8 mouse cellular contexts compared by ENCODE assay signal in the genomic region with DNA sequence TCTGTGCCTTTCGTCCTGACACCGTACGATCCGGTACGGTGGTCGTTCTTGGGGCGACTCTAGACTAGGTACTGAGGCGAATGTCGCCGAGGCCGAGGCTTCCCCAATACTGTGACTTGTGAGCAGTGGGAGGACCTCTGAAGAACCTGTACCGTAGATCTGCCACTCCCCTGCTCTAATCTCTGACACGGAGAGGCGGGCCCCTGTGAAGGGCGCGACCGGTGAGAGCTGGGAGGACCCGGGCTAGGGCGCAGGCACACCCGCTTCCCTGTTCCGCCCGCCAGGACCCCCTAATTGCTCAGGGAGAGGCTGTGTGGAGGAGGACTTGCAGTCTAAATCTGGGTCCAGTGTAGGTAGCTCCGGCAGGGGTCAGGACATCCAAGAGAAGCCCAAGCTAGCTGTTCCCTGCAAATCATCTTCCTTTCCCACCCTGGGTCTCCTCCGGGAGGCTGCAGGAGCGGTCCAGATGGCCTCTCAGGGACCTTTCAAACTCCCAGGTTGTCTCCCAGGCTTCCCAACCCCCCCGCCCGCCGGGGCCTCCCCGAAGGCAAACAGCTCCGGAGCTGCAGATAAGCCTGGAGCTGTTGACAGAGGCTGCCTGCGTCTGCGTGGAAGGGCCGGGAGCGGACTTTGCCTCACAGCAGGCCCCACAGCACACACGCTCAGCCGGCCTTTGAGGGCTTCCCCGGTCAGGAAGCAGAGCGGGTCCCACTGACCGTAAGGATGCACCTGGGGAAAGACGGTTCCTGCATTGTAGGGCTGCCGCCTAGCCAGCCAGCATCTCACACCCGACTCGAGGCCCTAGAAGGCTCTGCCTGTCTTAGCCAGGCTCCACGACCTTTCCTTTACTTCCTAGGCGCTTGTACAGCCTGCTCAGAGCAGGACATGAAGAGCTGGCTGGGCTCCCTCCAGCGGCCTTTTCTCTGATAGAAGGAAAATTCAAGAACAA. TPM values are rescaled to one million over a fixed set of nuclear protein-coding genes. Genes with fewer than 3 reads are reported as not detected.
DNase-seq lines count a peak whose midpoint lies in the region; ATAC-seq lines count a peak whose summit lies in the region.

No protein-coding gene starts in this region.

- ATAC-seq in heart, embryonic 11.5 days (replicated peaks; ENCODE audit: insufficient number of reproducible peaks, low FRiP score, low TSS enrichment), result peak; percentile 53
- ATAC-seq in stomach, embryonic 14.5 days (ENCODE audit: insufficient number of reproducible peaks, insufficient read depth, low FRiP score, low read depth), result peak; percentile 78
- no peak for ATAC-seq in monocyte, adult 5-6 weeks (replicated peaks; ENCODE audit: insufficient number of reproducible peaks, low FRiP score, low TSS enrichment, poor library complexity, severe bottlenecking)

- H3K36me3 ChIP-seq in heart, embryonic 11.5 days (ENCODE audit: control insufficient read depth, insufficient read depth, low read length), result no peaks in the 10 kb centered on the region
- no peaks in the 10 kb centered on the region for H3K36me3 ChIP-seq in stomach, embryonic 14.5 days (ENCODE audit: control insufficient read depth, insufficient read depth, low read length)

- H3K27ac ChIP-seq in brown adipose tissue, adult 24 weeks (replicated peaks; ENCODE audit: low read depth, low read length), result no peak overlapping the region
- peak overlapping the region; percentile 24 for H3K27ac ChIP-seq in heart, embryonic 11.5 days (ENCODE audit: low read depth, low read length)
- H3K27ac ChIP-seq in stomach, embryonic 14.5 days (ENCODE audit: low read length), result peak overlapping the region; percentile 53

- H3K9ac ChIP-seq in heart, embryonic 11.5 days (ENCODE audit: low read depth, low read length), result peak overlapping the region; percentile 61
- no peak overlapping the region for H3K9ac ChIP-seq in stomach, embryonic 14.5 days (replicated peaks; ENCODE audit: low read depth, low read length)

- peak overlapping the region; percentile 21 for H3K4me3 ChIP-seq in brown adipose tissue, adult 24 weeks (ENCODE audit: insufficient read depth, low read depth, low read length)
- H3K4me3 ChIP-seq in heart, embryonic 11.5 days (ENCODE audit: low read depth, low read length), result peak overlapping the region; percentile 38
- H3K4me3 ChIP-seq in stomach, embryonic 14.5 days (ENCODE audit: low read depth, low read length), result peak overlapping the region; percentile 58

- DNase-seq in adrenal gland, adult 2 months, result peak; percentile 25
- DNase-seq in adrenal gland, adult 8-10 months, result no peak
- DNase-seq in kidney, postnatal 10 days, result peak; percentile 50
- peak; percentile 67 for DNase-seq in lung, postnatal 25 days (ENCODE audit: low spot score)

- no peaks in the 10 kb centered on the region for H3K9me3 ChIP-seq in heart, embryonic 11.5 days (replicated peaks; ENCODE audit: control insufficient read depth, low read length)
- no peaks in the 10 kb centered on the region for H3K9me3 ChIP-seq in stomach, embryonic 14.5 days (ENCODE audit: control insufficient read depth, low read depth, low read length)

- H3K27me3 ChIP-seq in heart, embryonic 11.5 days (ENCODE audit: control insufficient read depth, insufficient read depth, low read length), result peaks cover 33% of the 10 kb centered on the region
- H3K27me3 ChIP-seq in stomach, embryonic 14.5 days (ENCODE audit: control insufficient read depth, insufficient read depth, low read length), result peaks cover 10% of the 10 kb centered on the region

- H3K4me1 ChIP-seq in brown adipose tissue, adult 24 weeks (ENCODE audit: control insufficient read depth, insufficient read depth, insufficient read length, low read length), result peaks cover 19% of the 10 kb centered on the region; the same call in 1 of the 2 replicates
- H3K4me1 ChIP-seq in heart, embryonic 11.5 days (ENCODE audit: control insufficient read depth, insufficient read depth, low read length), result peaks cover 33% of the 10 kb centered on the region
- H3K4me1 ChIP-seq in stomach, embryonic 14.5 days (ENCODE audit: control insufficient read depth, insufficient read depth, low read length), result peaks cover 25% of the 10 kb centered on the region; the same call in 1 of the 2 replicates

- 1% methylated on average over 46 of the region's 46 CpGs for WGBS in heart, embryonic 11.5 days (ENCODE audit: insufficient replicate concordance)
- WGBS in stomach, embryonic 14.5 days, result 5% methylated on average over 46 of the region's 46 CpGs

- peak overlapping the region; percentile 100 for H3K4me2 ChIP-seq in heart, embryonic 11.5 days
- H3K4me2 ChIP-seq in stomach, embryonic 14.5 days (replicated peaks; ENCODE audit: low read depth, low read length), result peak overlapping the region; percentile 100

RNA-seq across cellular contexts. Expression of gene Itpka, which starts 2.3 kb away (rescaled TPM):
- 1 to 10 TPM; 2.3 to 6.4 TPM for total RNA-seq in adrenal gland, adult 2 months (2021)
- polyA plus RNA-seq in adrenal gland, adult 2 months (2012; rRNA removed), result 3.1 and 6.8 TPM in 2 replicates
- 1 to 10 TPM; 1.5 to 2.0 (median 1.8) TPM for total RNA-seq in adrenal gland, adult 8-10 months (2022)
- 7.7 and 10.6 TPM in 2 replicates for polyA plus RNA-seq in brown adipose tissue, adult 24 weeks (2012; ENCODE audit: insufficient read depth, insufficient read length, missing spikeins)
- polyA plus RNA-seq in heart, embryonic 11.5 days (2014; fragmentation: Nextera tagmentation; extraction: Ambion mirVana), result 1.9 and 2.2 TPM in 2 replicates
- polyA plus RNA-seq in stomach, embryonic 14.5 days (2014; fragmentation: Nextera tagmentation; extraction: Ambion mirVana), result 10.5 and 12.1 TPM in 2 replicates
- total RNA-seq in monocyte, adult 5-6 weeks (2017), result 0.32 TPM in 1 of 3 replicates, not detected in the others

RNA-seq across cellular contexts. Expression of gene Ltk, which starts 15.8 kb away (rescaled TPM):
- under 1 TPM; 0.69 to 0.90 TPM for total RNA-seq in adrenal gland, adult 2 months (2021)
- polyA plus RNA-seq in adrenal gland, adult 2 months (2012; rRNA removed), result 1.9 and 2.3 TPM in 2 replicates
- 1 to 10 TPM in 3 of 4 experiments, under 1 TPM in 1; 0.78 to 2.3 (median 1.6) TPM for total RNA-seq in adrenal gland, adult 8-10 months (2022)
- polyA plus RNA-seq in brown adipose tissue, adult 24 weeks (2012; ENCODE audit: insufficient read depth, insufficient read length, missing spikeins), result not detected in 2 replicates
- 0.07 TPM in 1 of 2 replicates, not detected in the other for polyA plus RNA-seq in heart, embryonic 11.5 days (2014; fragmentation: Nextera tagmentation; extraction: Ambion mirVana)
- 3.1 and 3.3 TPM in 2 replicates for polyA plus RNA-seq in stomach, embryonic 14.5 days (2014; fragmentation: Nextera tagmentation; extraction: Ambion mirVana)
- 0.21 to 0.87 TPM in 2 of 3 replicates, not detected in the other for total RNA-seq in monocyte, adult 5-6 weeks (2017)

RNA-seq across cellular contexts. Expression of gene Rpap1, which starts 42.9 kb away (rescaled TPM):
- total RNA-seq in adrenal gland, adult 2 months (2021), result 10 to 100 TPM; 13.6 to 18.7 TPM
- 39.1 and 42.3 TPM in 2 replicates for polyA plus RNA-seq in adrenal gland, adult 2 months (2012; rRNA removed)
- total RNA-seq in adrenal gland, adult 8-10 months (2022), result 10 to 100 TPM; 18.2 to 30.2 (median 22.7) TPM
- polyA plus RNA-seq in brown adipose tissue, adult 24 weeks (2012; ENCODE audit: insufficient read depth, insufficient read length, missing spikeins), result 4.8 and 6.0 TPM in 2 replicates
- polyA plus RNA-seq in heart, embryonic 11.5 days (2014; fragmentation: Nextera tagmentation; extraction: Ambion mirVana), result 16.2 and 17.4 TPM in 2 replicates
- polyA plus RNA-seq in stomach, embryonic 14.5 days (2014; fragmentation: Nextera tagmentation; extraction: Ambion mirVana), result 26.6 and 28.2 TPM in 2 replicates
- 5.3 to 13.1 TPM (median 8.3 TPM) in 3 replicates for total RNA-seq in monocyte, adult 5-6 weeks (2017)

RNA-seq across cellular contexts. Expression of gene Tyro3, which starts 53.1 kb away (rescaled TPM):
- total RNA-seq in adrenal gland, adult 2 months (2021), result 1 to 10 TPM; 3.9 to 5.7 TPM
- 4.1 and 5.5 TPM in 2 replicates for polyA plus RNA-seq in adrenal gland, adult 2 months (2012; rRNA removed)
- total RNA-seq in adrenal gland, adult 8-10 months (2022), result 1 to 10 TPM; 3.9 to 5.2 (median 4.4) TPM
- polyA plus RNA-seq in brown adipose tissue, adult 24 weeks (2012; ENCODE audit: insufficient read depth, insufficient read length, missing spikeins), result not detected in 2 replicates
- polyA plus RNA-seq in heart, embryonic 11.5 days (2014; fragmentation: Nextera tagmentation; extraction: Ambion mirVana), result 7.3 and 8.4 TPM in 2 replicates
- polyA plus RNA-seq in stomach, embryonic 14.5 days (2014; fragmentation: Nextera tagmentation; extraction: Ambion mirVana), result 27.2 TPM in 2 replicates
- 0.67 to 1.9 TPM in 2 of 3 replicates, not detected in the other for total RNA-seq in monocyte, adult 5-6 weeks (2017)
